Mouse (Mus musculus) forebrain, embryonic 16.5 days (tissue): ENCODE measurements around the gene Sptan1. TPM values are rescaled to one million over a fixed set of nuclear protein-coding genes. Genes with fewer than 3 reads are reported as not detected.
A peak's percentile ranks its signal among the peaks of the same experiment; 100 is the strongest.
"Not testable (repeated sequence)": the region's sequence is repeated elsewhere in the genome, so short reads cannot be mapped to it uniquely, and the experiment has no call there.

Experiments
- ATAC-seq: fragments of 200-750 bp; cut with Nextera tagmentation; 2 replicates; pipeline ENCODE4 v1.8.0; 2017; ENCODE audit warnings: mild to moderate bottlenecking, moderate library complexity
- H3K27ac ChIP-seq: fragments of 300-500 bp; sonication (generic); 2 replicates; pipeline ENCODE4 v1.5.1; 2014; ENCODE audit warnings: low read length, control low read depth
- H3K27me3 ChIP-seq: fragments of 300-500 bp; sonication (generic); replicated peaks from 2 replicates; pipeline ENCODE4 v1.6.1; 2014; ENCODE audit warnings: low read length; ENCODE audit not compliant: control insufficient read depth, insufficient read depth
- H3K36me3 ChIP-seq: fragments of 300-500 bp; sonication (generic); 2 replicates; pipeline ENCODE4 v1.6.1; 2014; ENCODE audit not compliant: control insufficient read depth, insufficient read depth
- H3K4me1 ChIP-seq: fragments of 300-500 bp; sonication (generic); replicated peaks from 2 replicates; pipeline ENCODE4 v1.6.1; 2014; ENCODE audit warnings: low read length; ENCODE audit not compliant: control insufficient read depth, insufficient read depth
- H3K4me2 ChIP-seq: fragments of 300-500 bp; sonication (generic); 2 replicates; pipeline ENCODE4 v1.6.1; 2014; ENCODE audit warnings: mild to moderate bottlenecking, low read length, control low read depth
- H3K4me3 ChIP-seq: fragments of 300-500 bp; sonication (generic); replicated peaks from 2 replicates; pipeline ENCODE4 v1.5.1; 2014; ENCODE audit warnings: mild to moderate bottlenecking, low read length, control low read depth
- H3K9ac ChIP-seq: fragments of 300-500 bp; sonication (generic); replicated peaks from 2 replicates; pipeline ENCODE4 v1.6.1; 2014; ENCODE audit warnings: low read depth, low read length, control low read depth
- H3K9me3 ChIP-seq: fragments of 300-500 bp; sonication (generic); 2 replicates; pipeline ENCODE4 v1.6.1; 2016; ENCODE audit warnings: low read length; ENCODE audit not compliant: control insufficient read depth
- WGBS: fragments of 180-500 bp; shearing (Covaris S2); extraction: QIAGEN DNeasy Blood & Tissue Kit; methylation state at CpG from one replicate; pipeline ENCODE4 v1.1.7; 2014; 5-methylcytosine and 5-hydroxymethylcytosine counted together
- polyA plus RNA-seq: library from polyadenylated mRNA; unstranded; fragments of >200 nt; fragmentation: Nextera tagmentation; extraction: Ambion mirVana; gene quantifications from 2 replicates; pipeline ENCODE4 v1.2.1, GENCODE M21; 2015

Sptan1 gene
- polyA plus RNA-seq, 1 experiment from 2014 or later, result 294 TPM

GRCm38 (mm10) chr2:30049831-30050230 lies 84.5 kb downstream of the Sptan1 start:
- Histone ChIP-seq H3K9me3 (no peaks in the 10 kb centered on the region), H3K36me3 (no peaks in the 10 kb centered on the region), H3K27me3 (no peaks in the 10 kb centered on the region), H3K4me3 (no peak overlapping the region), H3K27ac (no peak overlapping the region), H3K4me1 (peaks cover 9% of the 10 kb centered on the region), H3K9ac (no peak overlapping the region), H3K4me2 (no peak overlapping the region)
- no peak for ATAC-seq
- WGBS, result 91% methylated on average over 3 of the region's 3 CpGs

- Histone ChIP-seq H3K4me2 (no peak overlapping the region), H3K27ac (no peak overlapping the region), H3K9me3 (no peaks in the 10 kb centered on the region), H3K4me1 (peaks cover 9% of the 10 kb centered on the region), H3K4me3 (no peak overlapping the region), H3K27me3 (no peaks in the 10 kb centered on the region), H3K36me3 (no peaks in the 10 kb centered on the region), H3K9ac (no peak overlapping the region)
- 46% methylated on average over 6 of the region's 6 CpGs for WGBS
- no peak for ATAC-seq
Measured at GRCm38 (mm10) chr2:30051992-30052761, 86.8 kb downstream of the Sptan1 start.

DNA sequence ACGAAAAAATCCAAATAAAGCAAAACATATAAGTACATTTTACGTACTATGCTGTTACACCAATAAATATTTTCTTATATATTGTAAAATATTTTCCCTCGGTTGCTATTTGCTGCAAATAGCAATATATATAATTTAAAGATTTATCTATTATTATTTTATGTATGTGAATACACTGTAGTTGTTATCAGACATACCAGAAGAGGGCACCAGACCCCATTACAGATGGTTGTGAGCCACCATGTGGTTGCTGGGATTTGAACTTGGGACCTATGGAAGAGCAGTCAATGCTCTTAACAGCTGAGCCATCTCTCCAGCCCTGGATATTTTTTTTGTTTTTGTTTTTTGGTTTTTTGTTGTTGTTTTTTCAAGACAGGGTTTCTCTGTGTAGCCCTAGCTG lies 90.0 kb downstream of the Sptan1 start:
- not testable (repeated sequence) for ATAC-seq, H3K27ac ChIP-seq, H3K36me3 ChIP-seq, H3K4me3 ChIP-seq, H3K9me3 ChIP-seq, H3K27me3 ChIP-seq, H3K9ac ChIP-seq, H3K4me2 ChIP-seq, H3K4me1 ChIP-seq
- WGBS, result 93% methylated on average over 3 of the region's 3 CpGs

DNA sequence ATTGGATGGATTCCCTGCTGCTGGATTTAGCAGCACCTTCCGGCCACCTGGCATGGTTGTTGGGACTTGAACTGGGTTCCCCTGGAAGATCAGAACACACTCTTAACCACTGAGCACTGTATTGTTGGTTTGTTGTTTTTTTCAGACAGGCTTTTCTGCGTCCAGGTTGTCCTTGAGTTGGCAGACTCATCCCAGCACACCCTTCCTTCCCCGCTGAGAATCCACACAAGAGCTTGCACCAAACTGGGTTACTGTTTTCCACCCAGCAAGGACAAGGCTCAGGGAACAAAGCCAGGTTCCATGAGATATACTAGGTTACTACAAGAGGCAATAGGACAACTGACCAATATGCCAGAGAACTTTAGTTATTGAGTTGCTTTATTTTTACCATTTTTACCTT lies 91.4 kb downstream of the Sptan1 start:
- Histone ChIP-seq H3K4me2 (no peak overlapping the region), H3K27me3 (no peaks in the 10 kb centered on the region), H3K27ac (no peak overlapping the region), H3K9ac (no peak overlapping the region), H3K4me3 (no peak overlapping the region), H3K9me3 (no peaks in the 10 kb centered on the region), H3K36me3 (no peaks in the 10 kb centered on the region), H3K4me1 (peaks cover 7% of the 10 kb centered on the region)
- WGBS, result 87% methylated on average over 3 of the region's 3 CpGs
- no peak for ATAC-seq

DNA sequence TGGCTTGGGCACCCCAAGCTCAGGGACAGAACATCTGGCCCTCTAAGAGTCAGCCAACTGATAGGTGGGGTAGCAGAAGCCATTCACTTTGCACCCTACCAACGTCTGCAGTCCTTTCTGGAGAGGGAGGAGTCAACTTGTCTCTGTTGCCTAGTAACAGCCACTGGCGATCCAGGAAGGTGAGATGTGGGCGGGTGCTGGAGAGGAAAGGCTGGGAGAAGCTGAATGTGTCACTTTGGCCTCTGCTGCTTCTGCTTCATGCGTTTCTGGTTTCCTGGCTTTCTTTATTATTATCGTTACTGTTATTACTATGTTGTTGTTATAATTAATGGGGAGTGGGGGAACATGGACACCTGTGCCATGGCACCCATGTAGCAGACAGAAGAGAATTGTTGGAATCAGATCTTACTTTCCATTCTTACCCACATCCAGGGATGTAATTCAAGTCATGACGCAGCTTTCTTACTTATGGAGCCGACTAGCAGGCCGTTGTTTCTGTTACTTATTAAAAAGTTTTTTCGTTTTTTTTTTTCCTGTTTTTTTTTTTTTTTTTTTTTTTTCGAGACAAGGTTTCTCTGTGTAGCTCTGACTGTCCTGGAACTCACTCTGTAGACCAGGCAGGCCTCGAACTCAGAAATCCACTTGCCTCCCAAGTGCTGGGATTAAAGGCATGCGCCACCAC lies 92.0 kb downstream of the Sptan1 start, which contains the start of gene Set:
Gene Set, plus strand, starts transcription at position 156 of the 682 bp plus-strand sequence.
- 51% methylated on average over 11 of the region's 12 CpGs for WGBS
- Histone ChIP-seq H3K9me3 (no peaks in the 10 kb centered on the region), H3K4me1 (peaks cover 8% of the 10 kb centered on the region), H3K4me2 (no peak within 1 kb of the TSS), H3K27me3 (no peaks in the 10 kb centered on the region), H3K4me3 (no peak within 1 kb of the TSS), H3K36me3 (no peaks in the 10 kb centered on the region), H3K9ac (no peak within 1 kb of the TSS), H3K27ac (no peak within 1 kb of the TSS)
- ATAC-seq, result no peak

- H3K9me3 ChIP-seq, result no peaks in the 10 kb centered on the region
- peaks cover 17% of the 10 kb centered on the region for H3K4me1 ChIP-seq
- WGBS, result 37% methylated on average over 5 of the region's 5 CpGs
- no peaks in the 10 kb centered on the region for H3K36me3 ChIP-seq
- no peak for ATAC-seq
- H3K9ac ChIP-seq, result no peak overlapping the region
- H3K4me3 ChIP-seq, result no peak overlapping the region
- no peak overlapping the region for H3K27ac ChIP-seq
- no peaks in the 10 kb centered on the region for H3K27me3 ChIP-seq
- H3K4me2 ChIP-seq, result no peak overlapping the region
Measured at GRCm38 (mm10) chr2:30058418-30058817, 93.1 kb downstream of the Sptan1 start.

DNA sequence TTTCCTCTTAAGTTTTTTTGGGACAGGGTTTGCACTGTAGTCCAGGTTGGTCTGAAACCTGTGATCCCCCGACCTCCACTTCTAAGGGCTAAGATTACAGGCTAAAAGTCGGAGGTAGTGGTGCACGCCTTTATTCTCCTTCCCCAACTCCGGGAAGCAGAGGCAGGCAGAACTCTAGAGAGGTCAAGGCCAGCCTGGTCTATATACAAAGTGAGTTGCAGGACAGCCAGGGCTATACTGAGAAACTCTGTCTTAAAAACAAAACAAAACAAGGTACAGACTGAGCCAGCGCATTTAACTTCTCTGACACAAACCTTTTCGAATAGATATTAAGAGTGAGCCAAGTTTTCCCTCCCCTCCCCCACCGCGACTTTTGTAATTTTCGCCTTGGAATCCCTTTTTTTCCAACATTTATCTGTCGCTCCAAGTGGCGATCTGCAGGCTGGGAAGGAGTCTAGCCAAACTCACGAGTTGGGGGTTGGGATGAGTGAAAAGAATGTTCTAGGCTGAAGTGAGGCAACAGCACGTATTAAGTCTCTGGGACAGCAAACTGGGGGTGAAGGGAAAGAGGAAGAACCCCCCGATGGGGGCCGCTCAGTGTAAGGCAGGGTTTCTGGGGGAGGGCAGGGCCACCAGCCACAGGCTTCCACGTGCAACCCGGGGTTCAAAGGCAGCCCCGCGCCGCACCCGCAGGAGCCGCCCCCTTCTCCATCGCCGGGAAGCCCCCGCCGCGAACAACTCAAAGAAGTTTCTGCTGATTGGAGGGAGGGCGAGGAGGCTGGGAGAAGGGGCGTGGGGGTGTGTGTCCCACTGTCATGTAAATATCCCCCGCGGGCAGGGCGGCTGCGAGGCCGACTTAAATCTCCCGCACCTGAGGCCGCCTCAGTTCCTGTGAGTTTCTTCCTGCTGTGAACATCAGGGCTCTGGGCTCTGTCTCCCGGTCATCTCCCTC lies 96.1 kb downstream of the Sptan1 start:
- ATAC-seq, result no peak
- H3K4me3 ChIP-seq, result peak overlapping the region; percentile 52

GRCm38 (mm10) chr2:30062249-30063093 lies 97.1 kb downstream of the Sptan1 start:
- peak overlapping the region; percentile 60 for H3K9ac ChIP-seq
- under 1% methylated on average over 40 of the region's 40 CpGs for WGBS
- no peak for ATAC-seq
- H3K36me3 ChIP-seq, result no peaks in the 10 kb centered on the region
- peak overlapping the region; percentile 62 for H3K27ac ChIP-seq
- peak overlapping the region; percentile 52 for H3K4me3 ChIP-seq
- H3K4me2 ChIP-seq, result peak overlapping the region; percentile 79
- H3K4me1 ChIP-seq, result peaks cover 31% of the 10 kb centered on the region
- no peaks in the 10 kb centered on the region for H3K27me3 ChIP-seq
- H3K9me3 ChIP-seq, result no peaks in the 10 kb centered on the region

More for the DNA sequence above, 96.1 kb downstream of the Sptan1 start:
- no peaks in the 10 kb centered on the region for H3K36me3 ChIP-seq
- H3K27ac ChIP-seq, result peak overlapping the region; percentile 62
- peak overlapping the region; percentile 79 for H3K4me2 ChIP-seq
- H3K9me3 ChIP-seq, result no peaks in the 10 kb centered on the region
- H3K27me3 ChIP-seq, result no peaks in the 10 kb centered on the region
- peaks cover 31% of the 10 kb centered on the region for H3K4me1 ChIP-seq
- peak overlapping the region; percentile 60 for H3K9ac ChIP-seq
- WGBS, result 8% methylated on average over 36 of the region's 37 CpGs
